Mouse (Mus musculus) midbrain, postnatal 0 days (tissue): ENCODE data around the gene Colec11. TPM values are rescaled to one million over a fixed set of nuclear protein-coding genes. Genes with fewer than 3 reads are reported as not detected.

Source experiments
- ATAC-seq: fragments of 200-750 bp; cut with Nextera tagmentation; 2 replicates; pipeline ENCODE4 v1.8.0; 2017; ENCODE audit warnings: moderate number of reproducible peaks, mild to moderate bottlenecking, moderate TSS enrichment, moderate library complexity; ENCODE audit not compliant: low FRiP score
- DNase-seq: peaks from one replicate; pipeline ENCODE4 v3.0.0-alpha.2; 2015; ENCODE audit warnings: low spot score
- H3K27ac ChIP-seq: fragments of 300-500 bp; sonication (generic); 2 replicates; pipeline ENCODE4 v1.5.1; 2014; ENCODE audit warnings: low read depth, mild to moderate bottlenecking, low read length, mixed read lengths
- H3K27me3 ChIP-seq: fragments of 300-500 bp; sonication (generic); 2 replicates; pipeline ENCODE4 v1.6.1; 2014; ENCODE audit warnings: low read length, control low read depth, mixed read lengths; ENCODE audit not compliant: insufficient read depth
- H3K36me3 ChIP-seq: fragments of 300-500 bp; sonication (generic); 2 replicates; pipeline ENCODE4 v1.6.1; 2014; ENCODE audit warnings: low read length, control low read depth, mixed read lengths; ENCODE audit not compliant: insufficient read depth
- H3K4me1 ChIP-seq: fragments of 300-500 bp; sonication (generic); 2 replicates; pipeline ENCODE4 v1.6.1; 2014; ENCODE audit warnings: mild to moderate bottlenecking, control low read depth, antibody characterized with exemption, low read length, mixed read lengths; ENCODE audit not compliant: insufficient read depth
- H3K4me2 ChIP-seq: fragments of 300-500 bp; sonication (generic); 2 replicates; pipeline ENCODE4 v1.6.1; 2014; ENCODE audit warnings: low read depth, mild to moderate bottlenecking, low read length, mixed read lengths; ENCODE audit not compliant: poor library complexity, severe bottlenecking
- H3K4me3 ChIP-seq: fragments of 300-500 bp; sonication (generic); 2 replicates; pipeline ENCODE4 v1.5.1; 2014; ENCODE audit warnings: low read depth, mild to moderate bottlenecking, low read length, moderate library complexity
- H3K9ac ChIP-seq: fragments of 300-500 bp; sonication (generic); replicated peaks from 2 replicates; pipeline ENCODE4 v1.6.1; 2014; ENCODE audit warnings: mild to moderate bottlenecking, low read length, moderate library complexity, mixed read lengths; ENCODE audit not compliant: poor library complexity, severe bottlenecking
- H3K9me3 ChIP-seq: fragments of 300-500 bp; sonication (generic); 2 replicates; pipeline ENCODE4 v1.6.1; 2016; ENCODE audit warnings: low read length, control low read depth
- CTCF ChIP-seq: IDR thresholded peaks from 2 replicates; pipeline ENCODE4 v1.5.1; 2016; ENCODE audit warnings: antibody characterized with exemption, mild to moderate bottlenecking
- whole genome bisulfite sequencing: fragments of 180-500 bp; shearing (Covaris S2); extraction: QIAGEN DNeasy Blood & Tissue Kit; methylation state at CpG from one replicate; pipeline ENCODE4 v1.1.7; 2014; 5-methylcytosine and 5-hydroxymethylcytosine counted together
- polyA plus RNA-seq: library from polyadenylated mRNA; unstranded; fragments of >200 nt; fragmentation: Nextera tagmentation; extraction: Ambion mirVana; gene quantifications from 2 replicates; pipeline ENCODE4 v1.2.1, GENCODE M21; 2015
- total RNA-seq: library from RNA; depleted of rRNA; stranded (reverse); fragments of >200 nt; gene quantifications from 2 replicates; pipeline ENCODE4 v1.2.3, GENCODE M21; 2014

The Colec11 gene
- total and polyA plus RNA-seq, 2 experiments from 2014 or later, result 1.1 to 1.4 TPM

GRCm38 (mm10) chr12:28582423-28582822 lies 40.8 kb downstream of the Colec11 start, which contains the start of gene Allc:
Gene Allc (minus strand): TSS chr12:28582523.
- Histone ChIP-seq H3K4me2 (no peak within 1 kb of the TSS), H3K36me3 (no peaks in the 10 kb centered on the region), H3K9me3 (no peaks in the 10 kb centered on the region), H3K4me1 (no peaks in the 10 kb centered on the region), H3K9ac (no peak within 1 kb of the TSS), H3K4me3 (no peak within 1 kb of the TSS), H3K27me3 (no peaks in the 10 kb centered on the region), H3K27ac (no peak within 1 kb of the TSS)
- 86% methylated on average over 8 of the region's 8 CpGs for WGBS
- ATAC-seq (no peak), DNase-seq (no peak)
- no peak for TF ChIP-seq CTCF

GRCm38 (mm10) chr12:28579132-28579531 lies 44.0 kb downstream of the Colec11 start:
- Histone ChIP-seq H3K4me1 (no peaks in the 10 kb centered on the region), H3K9ac (no peak overlapping the region), H3K36me3 (no peaks in the 10 kb centered on the region), H3K27me3 (no peaks in the 10 kb centered on the region), H3K4me3 (no peak overlapping the region), H3K27ac (no peak overlapping the region), H3K9me3 (no peaks in the 10 kb centered on the region), H3K4me2 (no peak overlapping the region)
- DNase-seq (peak; percentile 33), ATAC-seq (no peak)
- WGBS, result 31% methylated on average over 4 of the region's 4 CpGs
- TF ChIP-seq CTCF, result peak; percentile 67

- 87% methylated on average over 3 of the region's 3 CpGs for WGBS
- H3K27me3 ChIP-seq, result no peaks in the 10 kb centered on the region
- TF ChIP-seq CTCF, result no peak
Measured at GRCm38 (mm10) chr12:28578147-28578546, 45.0 kb downstream of the Colec11 start.

GRCm38 (mm10) chr12:28575366-28576070 lies 47.7 kb downstream of the Colec11 start:
- ATAC-seq, result no peak
- Histone ChIP-seq H3K4me1 (no peaks in the 10 kb centered on the region; the same call in 1 of the 2 replicates), H3K9ac (no peak overlapping the region), H3K27ac (no peak overlapping the region), H3K4me2 (no peak overlapping the region), H3K27me3 (no peaks in the 10 kb centered on the region), H3K9me3 (no peaks in the 10 kb centered on the region), H3K36me3 (no peaks in the 10 kb centered on the region), H3K4me3 (no peak overlapping the region)
- no peak for DNase-seq
- WGBS, result 77% methylated on average over 6 of the region's 6 CpGs
- no peak for TF ChIP-seq CTCF

More at GRCm38 (mm10) chr12:28578147-28578546, 45.0 kb downstream of the Colec11 start:
- H3K9ac ChIP-seq, result no peak overlapping the region
- H3K4me2 ChIP-seq, result no peak overlapping the region
- ATAC-seq, result no peak
- H3K27ac ChIP-seq, result no peak overlapping the region
- H3K36me3 ChIP-seq, result no peaks in the 10 kb centered on the region
- no peaks in the 10 kb centered on the region for H3K4me1 ChIP-seq
- H3K9me3 ChIP-seq, result no peaks in the 10 kb centered on the region
- DNase-seq, result peak; percentile 37
- H3K4me3 ChIP-seq, result no peak overlapping the region

- H3K27me3 ChIP-seq, result no peaks in the 10 kb centered on the region
- H3K4me1 ChIP-seq, result no peaks in the 10 kb centered on the region; the same call in 1 of the 2 replicates
- 55% methylated on average over 2 of the region's 2 CpGs for WGBS
- no peak overlapping the region for H3K4me2 ChIP-seq
- H3K9me3 ChIP-seq, result no peaks in the 10 kb centered on the region
- 0 out of 2 replicates have a peak, but pooled peaks have one; percentile 11 for ATAC-seq
- TF ChIP-seq CTCF, result no peak
- H3K27ac ChIP-seq, result peak overlapping the region; percentile 51; the same call in 1 of the 2 replicates
- H3K36me3 ChIP-seq, result no peaks in the 10 kb centered on the region
- H3K4me3 ChIP-seq, result no peak overlapping the region
- H3K9ac ChIP-seq, result no peak overlapping the region
- peak; percentile 56 for DNase-seq
Measured at GRCm38 (mm10) chr12:28572241-28572640, 50.9 kb downstream of the Colec11 start.

- DNase-seq (no peak), ATAC-seq (no peak)
- TF ChIP-seq CTCF, result no peak
- Histone ChIP-seq H3K4me1 (no peaks in the 10 kb centered on the region), H3K4me3 (no peak within 1 kb of the TSS), H3K9me3 (no peaks in the 10 kb centered on the region), H3K36me3 (no peaks in the 10 kb centered on the region), H3K27me3 (no peaks in the 10 kb centered on the region), H3K4me2 (no peak within 1 kb of the TSS), H3K9ac (no peak within 1 kb of the TSS), H3K27ac (no peak within 1 kb of the TSS)
- 81% methylated on average over 15 of the region's 15 CpGs for WGBS
Measured at GRCm38 (mm10) chr12:28552299-28552698, 70.9 kb downstream of the Colec11 start, which contains the start of gene Dcdc2c. Gene Dcdc2c (minus strand): TSS chr12:28552399.
